Mouse (Mus musculus): ENCODE data around the gene Pde4b.

Gene Pde4b

DNA sequence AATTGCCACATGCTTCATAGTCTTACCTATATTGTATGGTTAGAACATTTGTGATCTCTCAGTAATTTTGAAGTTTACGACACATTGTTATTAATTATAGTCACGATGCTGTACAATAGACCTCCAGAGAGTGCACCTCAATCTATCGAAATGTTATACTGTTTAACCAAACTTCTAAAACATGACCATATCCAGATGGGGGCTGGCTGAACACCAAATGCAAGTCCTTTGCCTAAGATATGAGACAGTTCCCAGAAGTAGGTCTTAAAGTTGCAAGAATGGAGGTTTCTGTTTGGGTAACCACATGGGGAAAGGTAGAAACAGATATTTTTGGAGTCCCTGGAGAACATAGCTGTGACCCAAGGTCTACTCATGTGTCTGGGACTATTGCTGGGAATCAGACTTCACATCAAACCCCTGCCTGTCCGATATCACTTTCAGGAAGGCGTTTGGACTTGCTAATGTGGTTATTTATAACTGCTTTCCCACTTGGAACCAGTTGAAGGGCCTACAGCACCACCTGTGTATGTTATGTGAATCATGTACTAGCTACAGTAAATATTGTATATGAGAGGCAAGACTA, 452.3 kb downstream of the Pde4b start:
- DNase-seq (ENCODE audit: low spot score) = no peak

DNA sequence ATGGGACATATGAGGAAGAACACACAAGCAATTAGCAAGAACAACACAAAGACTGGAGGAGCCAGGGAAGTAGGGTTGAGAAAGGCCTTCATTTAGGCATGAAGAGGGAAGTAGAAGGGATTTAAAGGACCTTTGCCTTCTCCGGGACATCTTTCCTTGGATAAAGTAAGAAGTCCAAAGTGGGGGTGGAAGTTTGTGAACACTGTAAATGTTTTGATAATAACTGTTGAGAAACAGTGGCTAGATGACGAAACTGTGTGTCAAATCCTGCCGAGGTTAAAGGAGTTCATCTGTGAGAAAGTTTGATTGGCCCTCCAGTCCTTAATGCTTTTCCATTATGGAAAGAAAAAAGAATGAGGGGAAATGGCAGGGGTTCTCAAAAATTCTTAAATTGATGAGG, 455.6 kb downstream of the Pde4b start:
- no peak for DNase-seq (ENCODE audit: low spot score)

DNA sequence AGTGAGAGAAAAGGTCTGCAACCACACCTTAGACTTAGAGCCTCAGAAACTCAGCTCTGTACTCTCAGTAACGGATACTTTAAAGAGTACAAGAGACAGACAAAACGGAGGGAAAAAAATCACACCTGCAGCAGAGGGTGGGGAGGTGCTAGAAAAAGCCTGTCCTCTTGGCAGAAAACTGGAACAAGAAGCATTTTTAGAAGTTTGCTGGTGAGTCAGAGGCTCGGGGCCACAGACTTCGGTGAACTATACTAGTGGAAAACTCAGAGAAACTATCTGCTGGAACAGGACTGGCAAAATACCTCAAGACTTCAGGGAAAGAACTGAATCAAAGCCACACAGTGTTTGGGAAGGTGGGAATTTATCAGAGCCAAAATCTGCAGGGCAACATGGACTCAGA, 457.9 kb downstream of the Pde4b start:
- DNase-seq (ENCODE audit: low spot score) = no peak

DNA sequence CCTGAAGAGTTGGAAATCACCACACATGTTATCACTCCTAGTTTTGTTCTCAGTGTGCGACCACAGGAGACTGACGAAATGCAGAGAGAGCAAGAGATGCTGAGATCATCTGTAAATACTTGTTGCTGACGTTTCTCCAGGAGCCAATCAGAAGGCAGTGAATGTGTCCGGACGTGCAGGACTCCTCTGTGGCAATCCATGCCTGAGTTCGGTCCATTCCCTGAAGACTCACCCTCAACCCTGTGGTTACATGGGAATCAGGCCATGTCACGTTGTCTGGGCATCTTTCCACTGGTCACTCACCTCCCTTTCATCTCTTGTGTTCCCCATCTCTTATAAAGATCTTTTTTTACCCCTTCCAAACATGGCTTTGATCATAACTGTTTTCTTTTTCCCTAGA, 468.2 kb downstream of the Pde4b start:
- no peak for DNase-seq (ENCODE audit: low spot score)

DNA sequence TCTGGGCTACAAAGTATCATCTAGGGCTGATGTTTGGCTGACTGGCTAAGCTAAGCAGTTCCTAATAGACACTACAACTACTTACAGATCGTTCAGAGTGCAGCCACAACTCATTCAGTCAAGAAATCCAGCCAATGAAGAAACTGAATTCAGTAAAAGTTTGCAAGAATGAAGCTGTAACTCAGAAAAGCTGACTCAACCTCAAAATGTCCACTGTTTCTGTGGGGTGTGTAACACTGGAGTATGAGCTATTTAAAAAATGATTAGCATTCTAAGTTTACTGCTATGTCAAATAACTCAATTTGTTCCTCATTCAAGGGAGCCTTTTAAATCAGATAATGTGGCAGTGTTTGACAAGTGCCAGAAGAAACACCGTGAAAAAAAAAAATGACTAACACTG, 469.7 kb downstream of the Pde4b start:
- no peak for DNase-seq (ENCODE audit: low spot score)

DNA sequence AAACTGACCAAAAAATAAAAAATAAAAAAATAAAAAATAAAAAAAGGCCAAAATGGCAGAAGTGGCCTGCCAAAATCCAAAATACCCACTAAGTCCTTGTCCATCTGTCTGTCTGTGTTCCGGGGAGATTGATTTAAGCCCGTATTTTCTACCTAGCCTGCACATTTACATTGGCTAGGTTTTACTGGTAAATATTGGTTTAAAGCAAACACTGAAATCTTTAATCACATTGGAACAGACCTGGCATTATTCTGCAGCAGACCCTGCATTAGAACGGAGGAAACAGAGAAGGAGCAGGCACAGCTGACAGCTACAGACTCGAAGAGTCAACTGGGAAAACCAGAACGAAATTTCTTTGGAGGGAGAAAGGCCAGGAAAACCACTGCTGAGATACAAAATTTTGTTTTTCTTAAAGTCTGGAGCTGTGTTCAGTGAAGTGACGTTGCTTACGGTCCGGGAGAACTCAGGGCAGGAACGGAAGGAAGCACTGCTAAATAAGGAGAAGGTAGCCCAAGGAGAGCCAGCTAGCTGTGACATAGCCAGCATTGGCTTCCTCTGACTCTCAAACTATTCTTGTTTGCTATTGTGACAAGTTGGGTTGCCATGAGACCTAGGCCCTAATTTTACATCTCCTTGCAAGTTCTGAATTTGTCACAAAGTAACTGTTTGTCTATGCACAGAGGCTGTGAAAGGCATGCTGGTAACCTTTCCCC, 470.3 kb downstream of the Pde4b start:
- DNase-seq (ENCODE audit: low spot score) = no peak

DNA sequence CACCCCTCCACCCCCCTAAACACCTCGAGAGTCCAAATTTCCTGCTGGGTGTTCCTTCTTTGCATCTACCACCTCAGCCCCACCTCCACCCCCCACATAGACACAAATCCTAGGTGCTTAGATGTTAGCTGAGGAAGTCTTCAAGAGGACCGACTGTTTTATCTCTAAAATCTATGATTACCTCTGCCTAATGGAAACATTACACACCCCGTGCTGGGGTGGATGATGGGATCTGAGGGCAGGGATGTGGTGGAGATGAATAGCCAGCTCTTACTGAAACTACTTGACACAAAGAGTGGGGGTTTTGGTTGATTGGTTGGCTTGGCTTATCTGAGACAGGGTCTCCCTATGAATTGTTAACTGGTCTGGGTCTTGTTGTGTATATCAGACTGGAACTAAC, 471.0 kb downstream of the Pde4b start:
- no peak for DNase-seq (ENCODE audit: low spot score)

DNA sequence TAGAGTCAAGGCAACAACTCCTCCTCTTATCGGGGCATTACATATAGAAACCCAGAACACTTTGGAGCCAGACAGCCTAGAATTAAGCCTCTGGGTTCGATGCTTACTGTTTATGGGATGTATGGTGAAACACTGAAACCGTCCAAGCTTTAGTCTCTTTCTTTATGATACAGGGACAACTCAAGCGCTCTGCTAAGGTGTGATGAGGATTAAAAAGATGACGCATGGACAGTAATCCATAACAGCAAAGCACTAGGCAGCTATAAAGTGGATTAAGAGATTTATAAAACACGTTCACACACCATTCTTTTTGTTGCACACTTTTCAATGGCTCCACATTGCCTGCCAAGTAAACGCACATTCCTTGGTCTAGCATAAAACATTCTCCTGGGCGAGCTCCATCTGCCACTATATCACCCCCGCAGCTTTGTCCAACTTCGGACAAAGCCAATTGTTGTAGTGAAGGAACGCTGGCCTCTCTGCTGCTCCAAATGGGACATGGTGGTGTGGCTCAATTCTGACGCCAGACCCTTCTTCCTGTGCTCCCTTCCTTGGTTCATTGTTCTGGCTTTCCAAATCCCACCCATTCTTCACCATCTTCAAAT, 473.4 kb downstream of the Pde4b start:
- no peak for DNase-seq (ENCODE audit: low spot score)

DNA sequence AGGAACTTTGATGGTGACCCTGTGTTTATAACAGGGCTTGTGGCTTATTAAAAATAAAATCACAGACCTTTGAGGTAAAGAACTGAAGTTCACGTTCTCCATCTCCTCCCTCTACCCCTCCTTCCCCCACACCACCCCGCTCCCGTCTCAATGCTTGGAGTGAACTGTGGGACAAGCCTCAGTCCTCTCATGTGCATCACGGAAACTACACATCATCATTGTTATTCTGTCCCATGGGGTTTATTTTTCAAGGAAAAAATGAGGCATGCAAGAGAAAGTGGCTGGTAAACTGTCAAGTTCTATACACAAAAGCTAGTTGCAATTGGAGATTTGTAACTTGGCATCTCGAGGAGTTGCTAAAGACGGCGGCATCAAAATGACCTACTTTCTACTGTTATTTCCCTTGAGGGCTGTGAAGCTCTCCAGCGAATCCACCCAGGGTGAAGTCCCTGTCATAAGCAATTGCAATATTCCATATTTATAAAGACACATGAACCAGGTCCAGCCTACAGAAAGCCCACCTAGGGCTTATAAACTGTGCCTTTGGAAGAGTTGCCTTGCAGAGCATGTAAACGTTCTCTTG, 476.0 kb downstream of the Pde4b start:
- DNase-seq (ENCODE audit: low spot score) = no peak

DNA sequence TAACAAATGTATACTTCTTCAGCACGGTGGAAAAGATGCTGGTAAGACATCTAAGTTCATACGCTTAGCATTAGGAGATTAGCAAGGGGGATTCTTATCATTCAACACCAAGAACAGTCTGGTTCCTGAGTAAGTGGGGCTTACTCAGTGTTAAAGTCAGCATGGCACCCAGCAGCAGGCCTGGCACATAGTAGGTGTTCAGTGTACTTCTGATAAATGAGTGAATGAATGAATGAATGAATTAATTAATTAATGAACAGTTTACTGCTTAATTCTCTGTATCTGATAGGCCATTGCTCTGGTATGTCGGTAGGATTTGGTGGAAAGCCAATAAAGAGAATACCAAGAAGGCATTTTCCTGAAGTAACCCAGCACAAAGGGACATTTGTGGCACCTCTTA, 476.9 kb downstream of the Pde4b start:
- DNase-seq (ENCODE audit: low spot score) = no peak

DNA sequence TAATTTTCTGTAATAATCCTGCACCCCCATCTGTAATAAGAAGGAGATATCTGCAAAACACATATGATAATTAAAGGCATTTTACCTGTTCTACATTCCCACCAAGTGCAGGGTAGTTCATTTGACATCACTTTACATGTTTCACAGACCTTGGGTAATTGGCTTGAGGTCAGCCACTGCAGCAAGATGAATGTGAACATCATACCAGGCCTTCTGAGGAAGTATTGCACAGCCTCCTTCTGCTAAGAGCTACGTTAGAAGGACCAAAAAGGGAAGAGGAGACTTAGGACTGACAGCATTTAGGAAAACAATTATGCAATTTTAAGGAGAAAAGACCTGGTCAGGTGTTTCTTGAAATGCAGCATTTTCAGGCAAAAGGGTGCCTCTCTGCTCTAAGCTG, 479.1 kb downstream of the Pde4b start:
- DNase-seq (ENCODE audit: low spot score) = no peak

DNA sequence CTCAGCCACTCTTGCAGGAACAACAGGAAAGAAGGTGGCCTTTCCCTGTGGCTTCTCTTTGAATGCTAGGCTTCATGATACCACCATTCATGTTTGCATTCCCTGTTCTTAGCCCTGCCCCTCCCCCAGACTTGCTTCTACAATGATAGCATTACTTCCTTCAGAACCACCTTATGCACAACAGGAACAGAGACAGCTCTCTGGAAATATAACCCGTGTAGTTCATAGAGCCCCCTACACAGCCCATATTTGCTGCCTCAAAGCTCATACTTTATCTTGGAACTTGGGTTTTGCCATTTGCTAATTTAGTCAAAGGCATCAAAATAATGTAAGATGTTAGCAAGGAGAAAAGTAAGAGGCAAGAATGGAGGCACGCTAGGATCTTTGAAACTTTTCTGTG, 479.8 kb downstream of the Pde4b start:
- DNase-seq (ENCODE audit: low spot score) = no peak

DNA sequence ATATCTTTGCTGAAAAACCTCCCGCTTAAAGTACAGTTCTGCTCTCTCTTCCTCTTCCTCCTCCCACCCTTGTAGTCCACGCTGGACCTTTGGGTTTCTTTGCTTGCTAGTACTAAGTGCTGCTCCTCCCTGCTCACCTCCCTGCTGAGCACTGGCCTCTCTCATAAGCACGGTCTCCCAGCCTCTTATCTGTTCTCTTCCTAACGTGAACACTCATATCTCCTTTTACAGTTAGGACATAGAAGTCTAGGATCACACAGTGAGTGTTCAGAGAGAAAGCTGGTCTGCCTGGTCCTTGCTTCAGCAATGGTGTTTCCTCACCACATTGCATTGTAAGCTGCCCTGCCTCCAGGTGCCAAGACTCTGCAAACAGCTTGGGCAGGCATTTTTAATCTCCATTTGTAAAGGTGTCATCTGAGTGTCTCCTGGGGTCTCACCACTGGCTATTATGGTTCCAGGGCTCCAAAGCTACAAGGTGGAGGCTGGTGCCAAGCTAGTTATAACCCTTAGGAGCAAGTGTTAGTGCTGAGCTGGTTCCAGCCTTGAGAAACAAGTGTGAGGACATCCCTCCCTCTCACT, 480.4 kb downstream of the Pde4b start:
- no peak for DNase-seq (ENCODE audit: low spot score)

DNA sequence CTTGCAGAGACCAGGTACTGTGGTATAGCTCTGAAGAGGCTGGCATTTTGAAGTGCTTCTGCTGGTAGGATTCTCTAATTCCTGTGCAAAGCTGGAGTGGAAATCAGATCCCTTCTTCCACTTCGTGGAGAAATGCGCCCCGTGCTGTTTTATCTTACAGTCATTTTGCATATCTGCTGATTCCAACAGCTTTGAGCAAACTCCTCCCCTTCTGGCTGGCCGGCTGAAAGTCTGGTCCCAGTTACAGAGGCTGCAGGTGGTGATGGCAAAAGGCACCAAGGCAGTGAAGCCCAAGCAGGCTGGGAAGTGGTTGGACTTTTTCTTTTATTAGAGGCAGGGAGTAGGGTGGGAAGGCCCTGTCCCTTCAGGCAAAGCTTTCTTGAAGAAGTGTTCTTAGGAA, 481.2 kb downstream of the Pde4b start:
- peak; percentile 65 for DNase-seq (ENCODE audit: low spot score)

DNA sequence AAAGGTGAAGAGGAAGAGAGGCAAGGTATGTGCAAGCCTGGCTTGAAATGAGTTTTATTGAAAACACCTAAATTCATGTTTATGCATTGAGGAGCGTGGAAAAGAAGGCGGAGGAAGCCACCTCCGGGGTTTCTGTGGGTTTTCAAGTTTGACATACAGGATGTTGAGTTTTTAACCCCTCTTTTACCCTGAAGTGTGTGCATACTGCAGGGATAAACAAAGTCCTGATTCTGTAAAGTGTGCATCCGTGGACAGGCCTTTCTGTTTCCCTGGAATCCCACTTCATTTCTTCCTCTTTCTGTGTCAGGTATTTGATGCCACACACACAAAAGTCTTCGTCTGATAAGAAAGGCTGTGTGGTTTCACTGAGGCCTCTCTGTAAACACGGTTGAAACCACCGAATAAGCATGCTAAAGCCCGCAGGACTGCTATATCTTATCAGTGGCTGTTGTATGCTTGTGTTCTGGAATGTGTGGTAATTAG, 481.8 kb downstream of the Pde4b start:
- peak; percentile 27 for DNase-seq (ENCODE audit: low spot score)

DNA sequence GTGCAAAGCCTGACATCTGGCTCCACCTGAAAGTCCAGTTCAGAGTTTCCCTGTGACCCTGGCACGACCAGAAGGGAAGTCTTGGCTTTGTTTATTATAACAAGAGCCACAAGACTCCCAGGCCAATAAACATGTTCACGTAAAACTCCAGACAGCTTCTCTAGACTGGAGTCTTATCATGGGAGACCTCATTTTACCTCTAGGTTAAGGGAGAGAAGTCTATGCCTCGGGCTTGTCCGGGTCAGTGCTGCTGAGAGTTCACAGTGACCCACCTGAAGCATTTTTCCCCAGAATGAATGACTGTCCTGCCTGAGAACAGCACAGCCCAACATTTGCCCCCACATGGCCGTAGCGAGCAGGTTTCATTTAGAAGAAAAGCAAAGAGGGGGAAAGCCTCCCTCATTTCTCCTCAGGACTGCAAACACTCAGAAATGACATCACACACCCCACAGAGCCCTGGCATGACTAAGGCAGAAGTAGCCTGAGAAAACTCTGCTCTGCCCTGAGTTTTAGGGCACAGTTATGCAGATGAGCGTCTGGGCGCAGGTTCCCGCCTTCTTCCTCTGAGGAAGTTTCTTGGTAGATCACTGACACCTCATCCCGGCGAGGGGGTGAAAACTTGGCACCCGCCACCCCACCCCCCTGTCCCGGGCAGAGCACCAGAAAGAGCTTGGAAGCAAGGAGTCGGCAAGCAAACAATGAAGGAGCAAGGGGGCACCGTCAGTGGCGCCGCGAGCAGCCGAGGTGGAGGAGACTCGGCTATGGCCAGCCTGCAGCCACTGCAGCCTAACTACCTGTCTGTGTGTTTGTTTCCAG, 482.8 kb downstream of the Pde4b start:
- peak; percentile 71 for DNase-seq (ENCODE audit: low spot score)

DNA sequence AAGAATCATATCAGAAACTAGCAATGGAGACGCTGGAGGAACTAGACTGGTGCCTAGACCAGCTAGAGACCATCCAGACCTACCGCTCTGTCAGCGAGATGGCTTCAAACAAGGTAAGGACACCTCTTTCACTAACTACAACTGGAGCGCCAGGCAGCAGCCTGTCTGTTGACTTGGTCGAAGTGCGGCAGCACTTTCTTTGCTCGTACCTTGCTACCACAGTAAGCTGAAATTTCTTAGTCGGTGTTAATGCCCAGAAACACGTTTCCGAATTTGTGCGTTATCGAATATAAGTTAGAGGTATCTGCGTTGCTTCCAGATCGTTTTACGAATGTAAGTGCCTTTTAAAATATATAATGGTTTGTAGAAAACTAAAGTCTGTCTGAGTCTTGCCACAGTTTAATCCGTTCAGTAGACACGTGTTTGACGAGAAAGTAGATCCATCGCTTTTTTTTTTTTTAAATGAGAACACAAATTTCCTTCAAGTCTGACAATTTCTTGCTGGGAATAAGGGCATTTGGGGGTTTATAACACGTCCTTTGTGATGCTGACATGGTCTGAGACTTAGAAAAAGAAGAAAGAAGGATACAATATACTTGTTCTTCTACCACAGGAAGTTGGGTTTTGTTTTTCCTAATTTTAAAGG, 483.5 kb downstream of the Pde4b start:
- DNase-seq (ENCODE audit: low spot score) = no peak

DNA sequence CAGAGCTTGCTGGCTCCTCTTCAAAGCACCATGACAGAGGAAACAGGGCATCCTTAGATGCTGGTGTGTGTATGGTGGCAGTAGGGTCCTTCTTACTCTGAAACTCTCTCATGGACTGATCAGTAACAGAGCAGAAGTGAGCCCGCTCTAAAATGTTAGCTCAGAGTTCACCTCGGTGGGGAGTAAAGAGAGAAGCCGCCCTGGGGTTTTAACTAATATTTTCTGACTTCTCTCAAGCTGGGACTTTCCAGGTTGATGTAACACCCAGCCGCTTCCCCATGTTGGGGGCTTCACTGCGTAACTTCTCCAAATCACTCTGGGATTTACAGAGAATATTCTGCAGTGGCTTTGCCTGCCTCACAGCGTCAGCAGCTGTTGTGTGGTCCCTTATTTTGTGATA, 484.7 kb downstream of the Pde4b start:
- no peak for DNase-seq (ENCODE audit: low spot score)

DNA sequence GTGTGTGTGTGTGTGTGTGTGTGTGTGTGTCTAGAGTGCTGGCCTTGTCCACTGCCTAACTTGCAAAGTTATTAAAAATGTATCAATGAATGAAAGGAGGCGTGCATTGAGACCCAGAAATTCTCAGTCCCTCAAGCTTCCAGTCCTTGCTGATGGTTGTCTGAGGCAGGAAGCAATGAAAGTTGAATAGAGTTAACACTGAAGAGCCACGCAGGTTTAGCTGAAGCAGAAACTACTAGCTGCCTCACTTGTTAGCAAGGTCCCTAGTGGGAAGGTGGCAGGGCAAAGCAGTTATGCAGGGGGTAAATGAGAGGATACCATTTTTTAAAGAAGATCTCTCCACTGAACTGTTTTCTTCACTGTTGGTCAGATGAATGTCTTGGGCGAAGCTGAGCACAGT, 485.2 kb downstream of the Pde4b start:
- no peak for DNase-seq (ENCODE audit: low spot score)

DNA sequence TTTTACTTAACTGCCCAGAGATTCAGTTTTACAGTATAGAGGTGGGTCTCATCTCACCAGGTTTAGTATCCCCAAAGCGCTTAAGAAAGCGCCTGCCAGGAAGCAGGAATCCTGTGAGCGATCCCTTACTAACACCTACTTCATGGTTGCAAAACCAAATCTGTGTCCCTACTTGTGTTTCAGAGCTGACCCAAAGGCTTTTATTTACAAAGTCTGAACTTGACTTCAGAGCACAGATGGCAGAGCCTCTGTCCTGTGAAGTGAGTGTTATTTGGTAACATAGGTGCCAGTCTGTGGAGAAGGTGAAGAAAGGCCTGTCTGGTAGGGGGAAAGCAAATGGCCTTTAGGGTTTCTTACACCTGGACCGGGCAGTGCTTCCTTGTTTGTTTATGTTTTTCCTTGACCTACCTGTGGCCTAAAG, 486.0 kb downstream of the Pde4b start:
- DNase-seq (ENCODE audit: low spot score) = no peak

DNA sequence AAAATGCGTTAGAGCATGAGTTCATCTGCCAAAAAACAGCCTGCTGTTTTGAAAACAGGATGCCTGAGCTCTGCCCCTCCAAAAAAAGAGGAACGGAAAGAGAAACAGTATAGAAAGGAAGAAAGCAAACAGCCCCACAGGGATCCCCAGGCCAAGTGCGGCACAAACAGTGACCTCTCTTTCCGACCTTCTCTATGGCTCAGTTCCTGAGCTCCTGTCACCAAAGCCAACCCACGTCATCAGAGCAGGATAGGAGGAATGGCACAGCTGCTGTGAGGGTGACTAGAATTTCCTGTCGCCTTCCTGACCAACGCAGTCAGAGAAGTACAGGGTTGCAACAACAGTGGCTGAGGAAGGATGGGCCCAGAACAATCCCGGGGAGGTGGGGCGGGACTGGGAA, 486.9 kb downstream of the Pde4b start:
- DNase-seq (ENCODE audit: low spot score) = no peak

Measured in yolk sac, embryonic 10.5 days (tissue).